Mouse (Mus musculus) forebrain, embryonic 16.5 days (tissue): ENCODE results near the gene Mettl11b. TPM values are rescaled to one million over a fixed set of nuclear protein-coding genes. Genes with fewer than 3 reads are reported as not detected.
"Not testable (repeated sequence)": the region's sequence is repeated elsewhere in the genome, so short reads cannot be mapped to it uniquely, and the experiment has no call there.

Experiments used
- ATAC-seq: fragments of 200-750 bp; cut with Nextera tagmentation; 2 replicates; pipeline ENCODE4 v1.8.0; 2017; ENCODE audit warnings: mild to moderate bottlenecking, moderate library complexity
- H3K27ac ChIP-seq: fragments of 300-500 bp; sonication (generic); 2 replicates; pipeline ENCODE4 v1.5.1; 2014; ENCODE audit warnings: low read length, control low read depth
- H3K27me3 ChIP-seq: fragments of 300-500 bp; sonication (generic); replicated peaks from 2 replicates; pipeline ENCODE4 v1.6.1; 2014; ENCODE audit warnings: low read length; ENCODE audit not compliant: control insufficient read depth, insufficient read depth
- H3K36me3 ChIP-seq: fragments of 300-500 bp; sonication (generic); 2 replicates; pipeline ENCODE4 v1.6.1; 2014; ENCODE audit not compliant: control insufficient read depth, insufficient read depth
- H3K4me1 ChIP-seq: fragments of 300-500 bp; sonication (generic); replicated peaks from 2 replicates; pipeline ENCODE4 v1.6.1; 2014; ENCODE audit warnings: low read length; ENCODE audit not compliant: control insufficient read depth, insufficient read depth
- H3K4me2 ChIP-seq: fragments of 300-500 bp; sonication (generic); 2 replicates; pipeline ENCODE4 v1.6.1; 2014; ENCODE audit warnings: mild to moderate bottlenecking, low read length, control low read depth
- H3K4me3 ChIP-seq: fragments of 300-500 bp; sonication (generic); replicated peaks from 2 replicates; pipeline ENCODE4 v1.5.1; 2014; ENCODE audit warnings: mild to moderate bottlenecking, low read length, control low read depth
- H3K9ac ChIP-seq: fragments of 300-500 bp; sonication (generic); replicated peaks from 2 replicates; pipeline ENCODE4 v1.6.1; 2014; ENCODE audit warnings: low read depth, low read length, control low read depth
- H3K9me3 ChIP-seq: fragments of 300-500 bp; sonication (generic); 2 replicates; pipeline ENCODE4 v1.6.1; 2016; ENCODE audit warnings: low read length; ENCODE audit not compliant: control insufficient read depth
- WGBS: fragments of 180-500 bp; shearing (Covaris S2); extraction: QIAGEN DNeasy Blood & Tissue Kit; methylation state at CpG from one replicate; pipeline ENCODE4 v1.1.7; 2014; 5-methylcytosine and 5-hydroxymethylcytosine counted together
- polyA plus RNA-seq: library from polyadenylated mRNA; unstranded; fragments of >200 nt; fragmentation: Nextera tagmentation; extraction: Ambion mirVana; gene quantifications from 2 replicates; pipeline ENCODE4 v1.2.1, GENCODE M21; 2015

Gene Mettl11b
- polyA plus RNA-seq, result 0.91 and 0.98 TPM in 2 replicates

GRCm38 (mm10) chr1:163725106-163725759 lies at the start of gene Mettl11b:
Gene Mettl11b (minus strand): TSS chr1:163725232.
- peak within 1 kb of the TSS; percentile 26 for H3K4me3 ChIP-seq
- no peaks in the 10 kb centered on the region for H3K27me3 ChIP-seq
- peak within 1 kb of the TSS; percentile 47; the same call in 1 of the 2 replicates for H3K27ac ChIP-seq
- peak within 1 kb of the TSS; percentile 57 for H3K4me2 ChIP-seq
- no peaks in the 10 kb centered on the region for H3K9me3 ChIP-seq
- ATAC-seq, result peak; percentile 96
- H3K36me3 ChIP-seq, result no peaks in the 10 kb centered on the region
- WGBS, result 6% methylated on average over 9 of the region's 9 CpGs
- H3K4me1 ChIP-seq, result peaks cover 9% of the 10 kb centered on the region
- peak within 1 kb of the TSS; percentile 17; the same call in 1 of the 2 replicates for H3K9ac ChIP-seq

- WGBS, result 85% methylated on average over 10 of the region's 10 CpGs
- no peaks in the 10 kb centered on the region for H3K4me1 ChIP-seq
Observed at GRCm38 (mm10) chr1:163757462-163758207, 32.6 kb upstream of the Mettl11b start.

GRCm38 (mm10) chr1:163751360-163751992 lies 26.4 kb upstream of the Mettl11b start:
- H3K4me3 ChIP-seq, result no peak overlapping the region
- 38% methylated on average over 4 of the region's 4 CpGs for WGBS
- H3K4me2 ChIP-seq, result no peak overlapping the region
- no peaks in the 10 kb centered on the region for H3K9me3 ChIP-seq
- H3K36me3 ChIP-seq, result no peaks in the 10 kb centered on the region
- no peaks in the 10 kb centered on the region for H3K27me3 ChIP-seq
- no peak overlapping the region for H3K27ac ChIP-seq
- ATAC-seq, result peak; percentile 92
- 0 out of 2 replicates have a peak, but pooled peaks cover 3% of the 10 kb centered on the region for H3K4me1 ChIP-seq
- no peak overlapping the region for H3K9ac ChIP-seq

More at GRCm38 (mm10) chr1:163757462-163758207, 32.6 kb upstream of the Mettl11b start:
- no peak overlapping the region for H3K4me2 ChIP-seq
- no peak overlapping the region for H3K9ac ChIP-seq
- no peaks in the 10 kb centered on the region for H3K27me3 ChIP-seq
- H3K27ac ChIP-seq, result no peak overlapping the region
- no peak overlapping the region for H3K4me3 ChIP-seq
- no peaks in the 10 kb centered on the region for H3K9me3 ChIP-seq
- no peaks in the 10 kb centered on the region for H3K36me3 ChIP-seq
- ATAC-seq, result no peak

- H3K9me3 ChIP-seq, result no peaks in the 10 kb centered on the region
- no peak for ATAC-seq
- H3K4me3 ChIP-seq, result no peak overlapping the region
- H3K27me3 ChIP-seq, result no peaks in the 10 kb centered on the region
- WGBS, result 82% methylated on average over 1 of the region's 1 CpGs
- H3K9ac ChIP-seq, result no peak overlapping the region
- no peaks in the 10 kb centered on the region for H3K4me1 ChIP-seq
- H3K27ac ChIP-seq, result no peak overlapping the region
- H3K4me2 ChIP-seq, result no peak overlapping the region
- H3K36me3 ChIP-seq, result no peaks in the 10 kb centered on the region
Observed at GRCm38 (mm10) chr1:163737239-163737533, 12.2 kb upstream of the Mettl11b start.

- no peak overlapping the region for H3K4me2 ChIP-seq
- H3K4me3 ChIP-seq, result no peak overlapping the region
- no peaks in the 10 kb centered on the region for H3K27me3 ChIP-seq
- 82% methylated on average over 10 of the region's 10 CpGs for WGBS
- no peaks in the 10 kb centered on the region for H3K36me3 ChIP-seq
- H3K4me1 ChIP-seq, result no peaks in the 10 kb centered on the region
- H3K27ac ChIP-seq, result no peak overlapping the region
- no peak for ATAC-seq
- H3K9me3 ChIP-seq, result no peaks in the 10 kb centered on the region
- H3K9ac ChIP-seq, result no peak overlapping the region
Observed at GRCm38 (mm10) chr1:163736441-163737238, 11.6 kb upstream of the Mettl11b start.

- H3K9ac ChIP-seq, ATAC-seq, H3K4me2 ChIP-seq, H3K9me3 ChIP-seq, H3K4me3 ChIP-seq, H3K4me1 ChIP-seq, H3K27me3 ChIP-seq, H3K36me3 ChIP-seq, H3K27ac ChIP-seq: not testable (repeated sequence)
- 94% methylated on average over 10 of the region's 10 CpGs for WGBS
Observed at GRCm38 (mm10) chr1:163731166-163731565, 6.1 kb upstream of the Mettl11b start.

- no peak overlapping the region for H3K4me3 ChIP-seq
- WGBS, result 38% methylated on average over 1 of the region's 1 CpGs
Observed at GRCm38 (mm10) chr1:163723913-163724312, 1.1 kb downstream of the Mettl11b start.

GRCm38 (mm10) chr1:163708618-163709017 lies 16.4 kb downstream of the Mettl11b start:
- WGBS, result 61% methylated on average over 2 of the region's 2 CpGs
- Histone ChIP-seq H3K4me2 (no peak overlapping the region), H3K9ac (no peak overlapping the region), H3K4me3 (no peak overlapping the region), H3K27ac (no peak overlapping the region), H3K9me3 (no peaks in the 10 kb centered on the region), H3K36me3 (no peaks in the 10 kb centered on the region), H3K4me1 (no peaks in the 10 kb centered on the region), H3K27me3 (no peaks in the 10 kb centered on the region)
- ATAC-seq, result no peak

More at GRCm38 (mm10) chr1:163723913-163724312, 1.1 kb downstream of the Mettl11b start:
- H3K27me3 ChIP-seq, result no peaks in the 10 kb centered on the region
- no peak overlapping the region for H3K27ac ChIP-seq
- ATAC-seq, result no peak
- H3K4me2 ChIP-seq, result no peak overlapping the region
- peaks cover 9% of the 10 kb centered on the region for H3K4me1 ChIP-seq
- no peak overlapping the region for H3K9ac ChIP-seq
- no peaks in the 10 kb centered on the region for H3K9me3 ChIP-seq
- H3K36me3 ChIP-seq, result no peaks in the 10 kb centered on the region

- Histone ChIP-seq H3K9me3 (no peaks in the 10 kb centered on the region), H3K27me3 (no peaks in the 10 kb centered on the region), H3K9ac (no peak overlapping the region), H3K36me3 (no peaks in the 10 kb centered on the region), H3K4me2 (no peak overlapping the region), H3K27ac (no peak overlapping the region), H3K4me3 (no peak overlapping the region), H3K4me1 (no peaks in the 10 kb centered on the region)
- 89% methylated on average over 7 of the region's 7 CpGs for WGBS
- ATAC-seq, result no peak
Observed at GRCm38 (mm10) chr1:163700571-163700970, 24.5 kb downstream of the Mettl11b start.
